Mouse (Mus musculus) bone marrow macrophage, adult 2 months (primary cell): ENCODE results near the gene Lpin3.

Experiments
- CTCF ChIP-seq: IDR thresholded peaks from 2 replicates; pipeline ENCODE4 v1.5.1; 2012; ENCODE audit warnings: low read depth, mild to moderate bottlenecking, low read length, moderate library complexity
- POLR2A ChIP-seq: IDR thresholded peaks from 2 replicates; pipeline ENCODE4 v1.6.1; 2012; ENCODE audit warnings: mild to moderate bottlenecking, low read depth, low read length, borderline replicate concordance

DNA sequence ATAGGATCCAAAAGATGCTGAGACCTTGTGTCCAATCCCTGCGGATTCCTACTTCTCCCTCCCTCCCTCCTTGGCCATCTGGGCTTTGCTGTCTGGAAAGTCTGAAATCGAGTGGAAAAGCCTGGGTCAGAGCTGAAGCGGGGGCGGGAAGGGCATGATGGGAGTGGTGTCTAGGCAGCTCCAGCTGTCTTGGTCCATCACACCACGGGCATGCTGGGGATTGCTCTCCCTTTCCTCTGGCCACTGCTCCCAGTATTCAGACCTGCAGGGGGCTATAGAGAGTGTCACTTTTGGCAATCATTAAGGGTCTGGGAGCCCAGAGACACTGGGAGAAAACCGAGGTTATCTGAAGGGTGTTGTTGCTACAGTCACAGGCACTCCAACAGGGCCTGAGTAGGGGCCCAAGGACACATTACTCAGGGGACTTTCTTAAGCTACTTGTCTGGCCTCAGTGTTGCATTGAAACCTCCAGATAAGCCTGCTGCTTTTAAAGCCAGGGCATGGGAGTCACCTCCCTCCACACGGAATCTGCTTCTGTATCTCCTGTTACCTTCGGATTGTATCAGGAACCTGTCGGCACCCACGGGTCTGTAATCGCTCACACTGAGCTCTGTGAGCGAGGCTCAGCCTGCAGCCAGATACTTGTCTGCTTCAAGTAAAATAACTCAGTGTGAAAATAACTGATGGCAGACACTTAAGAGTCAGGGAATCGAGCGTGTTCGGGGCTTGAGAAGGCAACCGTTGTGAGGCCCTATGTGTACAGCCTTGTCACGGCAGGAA lies 60.6 kb downstream of the Lpin3 start:
- TF ChIP-seq CTCF (no peak), POLR2A (no peak)
